Mouse (Mus musculus) cerebellum, postnatal 10 days (tissue): ENCODE results near the gene Gm5142.

Source experiments
- DNase-seq, 2 experiments: peaks; one replicate each; pipeline ENCODE4 v3.0.0; 2021; ENCODE audit warnings: mixed read lengths in 2 of 2

Gene Gm5142

DNA sequence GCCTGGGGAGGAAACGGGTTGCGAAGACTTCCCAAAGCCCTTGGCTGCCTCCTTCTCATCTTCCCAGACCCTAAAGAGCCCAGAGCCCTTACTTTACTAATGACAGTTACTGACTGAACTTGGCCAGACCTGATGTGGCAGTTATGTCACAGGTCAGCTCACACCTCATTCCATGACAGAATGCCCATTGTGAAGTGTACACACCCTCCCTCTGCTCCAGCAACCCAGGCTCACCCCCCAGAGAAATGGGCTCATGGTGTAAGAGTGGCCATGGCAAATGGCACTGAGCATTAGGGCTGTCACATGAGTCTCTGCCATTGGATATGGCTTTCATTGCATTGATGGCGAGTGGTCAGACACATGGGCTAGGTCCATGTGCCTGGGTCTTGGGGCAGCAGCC lies at the start of gene Gm5142:
TSS of gene Gm5142 (minus strand) at position 101 of the 400 bp plus-strand sequence.
- no peak for DNase-seq

DNA sequence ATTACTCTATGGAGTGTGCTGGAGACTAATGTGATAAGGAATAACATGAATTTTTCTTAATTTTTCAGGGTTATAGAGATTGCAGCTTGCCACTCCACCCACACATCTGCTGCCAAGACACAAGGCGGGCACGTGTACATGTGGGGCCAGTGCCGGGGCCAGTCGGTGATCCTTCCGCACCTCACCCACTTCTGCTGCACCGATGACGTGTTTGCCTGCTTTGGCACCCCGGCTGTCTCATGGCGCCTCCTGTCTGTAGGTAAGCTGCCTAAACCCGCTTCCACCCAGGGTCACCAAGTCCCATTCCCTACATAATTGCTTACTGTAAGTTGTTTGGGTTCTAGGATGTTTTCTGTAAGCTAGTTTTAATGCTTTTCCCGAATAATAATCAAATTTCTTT lies 47.7 kb upstream of the Gm5142 start:
- DNase-seq, result no peak

DNA sequence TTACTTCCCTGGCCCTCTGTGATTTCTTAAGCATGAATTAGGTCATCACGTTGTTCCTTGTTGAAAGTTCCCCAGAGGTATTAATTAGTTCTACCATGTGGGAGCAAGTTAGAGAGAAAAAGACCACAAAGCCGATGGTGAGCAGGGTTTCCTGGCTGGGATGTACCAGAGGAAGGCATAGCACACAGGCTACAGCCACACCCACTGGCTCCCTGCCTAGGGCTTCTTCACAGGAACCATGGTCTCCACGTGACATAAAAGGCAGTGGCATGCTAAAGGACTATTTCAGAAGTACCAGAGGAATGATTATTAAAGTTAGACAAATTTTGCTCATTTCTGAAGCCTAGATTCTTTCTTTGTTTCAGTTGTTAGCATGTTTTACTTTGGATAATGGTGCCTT lies 40.7 kb upstream of the Gm5142 start:
- DNase-seq, result peak in 1 of 2 experiments; percentile 10

DNA sequence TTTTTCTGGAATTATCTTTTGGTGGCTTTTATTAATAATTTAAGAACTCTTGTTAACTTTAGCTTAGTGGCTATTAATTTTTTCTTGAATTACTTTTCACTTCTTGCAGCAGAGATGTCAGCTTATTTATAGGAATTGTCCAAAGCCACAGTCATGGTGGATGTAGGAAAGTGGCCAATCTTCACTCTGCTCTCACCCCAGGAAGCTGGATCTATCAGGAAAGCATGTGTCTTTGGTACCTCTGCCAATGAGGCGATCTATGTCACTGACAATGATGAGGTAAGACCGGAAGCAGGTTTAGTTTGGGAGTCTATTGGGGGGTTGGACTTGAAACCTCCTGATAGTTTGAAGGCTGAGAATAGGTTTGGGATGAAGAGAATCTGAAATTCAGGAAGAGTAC lies 31.3 kb upstream of the Gm5142 start:
- DNase-seq, result peak; percentile 69 to 74

DNA sequence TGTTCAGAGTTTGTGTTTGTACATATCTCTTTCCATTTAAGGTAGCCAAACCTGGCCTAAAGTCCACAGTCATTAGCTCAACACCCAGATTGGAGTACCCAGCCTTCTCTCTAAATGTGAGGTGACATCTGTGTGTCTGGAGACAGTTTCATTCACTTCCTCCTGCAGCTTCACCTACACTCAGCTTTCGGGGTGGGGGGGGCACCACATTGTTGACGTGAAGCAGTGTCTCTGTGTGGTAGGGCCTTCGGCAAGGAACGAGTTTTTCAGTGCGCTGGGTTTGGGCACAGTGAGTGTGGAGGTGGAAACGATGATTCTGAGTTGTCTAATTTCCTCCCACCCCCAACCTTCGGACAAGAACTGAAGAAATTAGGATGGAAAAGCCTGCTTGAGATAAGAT lies 30.5 kb upstream of the Gm5142 start:
- DNase-seq, result no peak

DNA sequence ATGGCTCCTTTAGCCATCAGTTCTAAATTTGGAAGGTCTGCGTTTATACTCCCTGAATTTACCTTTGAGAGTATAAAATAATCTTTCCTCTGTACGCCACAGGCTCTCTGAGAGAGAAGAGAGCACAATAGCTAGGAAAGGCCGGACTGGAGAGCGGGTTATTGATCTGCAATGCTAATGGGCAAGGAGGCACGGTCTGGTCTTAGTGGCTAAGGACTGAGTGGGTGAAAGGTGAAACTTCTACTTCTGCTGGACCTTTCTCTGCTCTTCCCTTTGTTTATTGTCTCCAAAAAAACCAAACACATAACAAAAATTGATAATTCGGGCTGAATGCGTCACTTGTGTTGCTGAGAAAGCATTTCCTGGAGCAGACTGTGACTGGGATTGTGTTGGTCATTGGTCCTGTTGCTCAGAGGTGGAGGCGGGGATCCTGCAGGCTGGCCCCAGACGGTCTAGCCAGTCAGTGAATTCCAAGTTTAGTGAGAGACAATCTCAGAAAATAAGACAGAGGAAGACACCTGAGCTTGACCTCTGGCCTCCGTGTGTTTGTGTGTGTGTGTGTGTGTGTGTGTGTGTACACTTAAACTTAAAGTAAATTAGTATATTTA lies 27.5 kb upstream of the Gm5142 start:
- no peak for DNase-seq

DNA sequence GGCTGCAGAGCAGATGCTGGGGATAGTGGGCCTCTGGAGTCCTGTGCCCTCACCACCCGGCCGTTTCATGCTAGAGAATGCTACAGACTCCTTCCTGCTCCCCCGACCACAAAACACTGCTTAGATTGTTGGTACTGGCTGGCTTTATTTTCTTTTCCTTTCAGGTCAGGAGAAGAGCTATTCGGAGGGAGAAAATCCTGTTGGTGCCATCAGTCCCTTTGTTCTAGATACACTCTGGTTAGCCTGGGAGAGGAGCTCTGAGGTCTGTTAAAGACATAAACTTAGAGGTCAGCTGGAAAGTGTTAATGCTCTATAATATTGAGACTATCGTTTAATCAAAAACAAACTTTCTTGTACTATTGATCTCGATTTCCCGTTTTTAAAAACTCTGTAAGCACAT lies 26.9 kb upstream of the Gm5142 start:
- DNase-seq, result no peak

DNA sequence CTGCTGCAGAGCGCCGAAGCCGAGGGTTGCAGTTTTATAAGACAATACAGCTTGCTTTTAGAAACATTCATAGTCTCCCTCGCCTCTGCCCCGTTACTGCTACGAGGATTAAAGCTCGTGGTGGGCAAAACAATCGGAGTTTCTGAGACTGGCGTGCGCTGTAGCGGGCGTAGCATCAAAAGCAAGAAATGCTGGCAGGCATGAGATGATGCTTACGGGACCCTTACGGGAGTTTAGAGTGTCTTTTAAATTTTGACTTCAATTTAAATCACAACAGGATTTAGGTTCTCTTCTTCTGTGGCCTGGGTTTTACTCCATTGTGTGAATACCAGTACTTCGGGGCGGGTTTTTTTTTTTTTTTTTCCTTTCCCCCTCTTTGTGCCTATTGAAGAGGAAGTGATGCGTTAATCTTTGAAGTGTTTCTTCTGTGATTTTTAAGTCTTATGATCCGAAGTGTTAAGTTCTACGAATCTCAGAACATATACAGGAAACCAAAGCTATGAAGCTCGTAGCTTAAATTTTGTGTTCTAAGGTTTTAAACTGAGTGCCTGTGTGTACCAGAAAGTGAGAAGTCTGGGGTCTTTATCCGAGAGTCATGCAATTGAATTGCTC lies 23.2 kb upstream of the Gm5142 start:
- DNase-seq, result no peak

DNA sequence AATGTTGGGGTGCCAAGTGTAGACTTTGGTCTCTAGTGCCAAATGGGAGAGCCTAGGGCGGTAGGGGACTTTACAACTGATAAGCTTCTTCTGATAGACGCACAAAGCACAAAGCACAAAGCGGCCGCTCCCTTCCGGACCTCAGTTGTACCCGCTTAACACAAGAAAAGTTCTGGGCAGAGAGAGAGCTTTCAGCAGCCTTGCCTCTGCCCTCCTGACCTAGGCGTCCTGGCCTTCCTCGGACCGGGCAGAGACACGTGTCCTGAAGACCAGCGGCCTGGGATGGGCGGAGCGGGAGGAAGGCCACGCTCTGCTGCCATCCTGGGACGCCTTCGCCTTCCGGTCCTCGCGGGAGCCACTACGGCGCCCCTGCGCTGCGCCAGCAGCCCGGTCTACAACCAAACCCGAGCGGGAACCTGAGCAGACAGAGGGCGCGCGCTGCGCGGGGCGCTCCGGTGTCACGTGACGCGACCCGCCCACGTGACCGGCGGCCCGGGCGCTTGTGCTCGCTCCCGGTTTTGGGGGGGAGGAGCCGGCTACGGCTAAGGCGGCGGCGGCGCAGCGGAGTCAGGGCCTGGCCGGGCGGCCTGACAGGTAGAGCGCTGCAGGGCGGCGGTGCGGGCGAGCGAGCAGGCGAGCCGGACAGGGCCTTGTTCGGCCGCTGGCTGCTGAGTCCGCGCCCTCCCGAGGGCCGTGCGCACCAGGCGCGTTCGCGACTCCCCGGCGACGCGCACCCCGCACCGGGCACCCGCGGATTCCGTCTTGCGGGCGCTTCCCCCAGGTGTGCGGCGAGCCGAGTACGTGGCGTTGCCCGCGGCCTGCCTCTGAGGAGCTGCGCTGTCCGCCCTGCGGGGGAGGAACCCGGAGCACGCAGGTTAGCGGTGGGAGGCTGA lies 22.4 kb upstream of the Gm5142 start, which contains the start of gene Rcbtb1:
TSS of gene Rcbtb1 (plus strand) at position 499 of the 893 bp plus-strand sequence.
- DNase-seq, result peak; percentile 95 to 96

DNA sequence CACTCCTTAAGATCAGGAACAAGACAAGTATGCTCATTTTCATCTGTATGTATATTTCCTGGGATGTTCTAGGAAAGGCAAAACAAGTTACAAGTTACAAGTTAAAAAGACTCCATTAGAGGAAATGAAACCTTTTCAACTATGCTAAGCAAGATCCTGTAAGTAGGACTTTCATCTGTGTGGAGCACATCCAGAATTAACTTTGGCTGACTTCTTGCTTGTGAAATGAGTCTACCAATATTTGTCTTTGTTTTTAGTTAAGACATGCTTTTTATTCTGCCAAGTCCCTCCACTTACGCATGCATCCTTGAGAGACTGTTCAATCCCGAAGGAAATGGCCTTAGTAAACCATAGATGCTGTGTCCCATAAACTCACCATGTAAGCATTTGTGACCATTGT lies 7.6 kb upstream of the Gm5142 start:
- DNase-seq, result no peak

DNA sequence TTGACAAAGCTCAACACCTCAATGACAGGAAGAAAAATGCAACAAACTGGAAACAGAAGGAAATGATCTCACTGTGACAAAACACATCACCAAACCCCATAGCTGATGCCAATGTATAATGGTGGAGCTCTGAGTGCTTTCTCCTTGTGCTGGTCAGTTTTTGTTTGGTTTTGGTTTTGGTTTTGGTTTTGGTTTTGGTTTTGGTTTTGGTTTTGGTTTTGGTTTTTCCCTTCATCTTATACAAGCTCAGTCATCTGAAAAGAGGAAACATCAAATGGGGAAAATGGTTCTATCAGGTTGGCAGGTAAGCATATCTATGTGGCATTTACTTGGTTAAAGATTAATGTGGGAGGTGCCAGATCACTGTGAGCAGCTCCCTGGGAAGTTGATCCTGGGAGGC lies 7.0 kb upstream of the Gm5142 start:
- no peak for DNase-seq

DNA sequence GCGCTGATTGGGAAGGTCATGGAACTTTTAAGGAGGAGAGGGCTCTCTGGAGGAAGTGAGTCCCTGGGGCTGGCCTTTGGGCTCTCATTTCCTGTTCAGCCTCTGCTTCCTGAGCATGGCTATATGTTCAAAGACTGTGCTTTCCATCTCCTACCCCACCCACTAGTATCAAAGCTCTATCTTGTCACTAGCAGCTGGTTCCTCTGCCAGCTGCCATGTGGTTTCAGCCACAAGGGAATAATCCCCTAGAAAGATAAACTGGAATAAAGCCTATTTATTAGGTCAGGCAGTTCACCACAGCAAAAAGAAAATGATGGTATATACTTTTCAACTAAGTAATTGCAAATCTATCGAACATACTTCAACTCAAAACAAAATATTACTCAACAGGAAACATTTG lies 4.2 kb upstream of the Gm5142 start:
- no peak for DNase-seq

DNA sequence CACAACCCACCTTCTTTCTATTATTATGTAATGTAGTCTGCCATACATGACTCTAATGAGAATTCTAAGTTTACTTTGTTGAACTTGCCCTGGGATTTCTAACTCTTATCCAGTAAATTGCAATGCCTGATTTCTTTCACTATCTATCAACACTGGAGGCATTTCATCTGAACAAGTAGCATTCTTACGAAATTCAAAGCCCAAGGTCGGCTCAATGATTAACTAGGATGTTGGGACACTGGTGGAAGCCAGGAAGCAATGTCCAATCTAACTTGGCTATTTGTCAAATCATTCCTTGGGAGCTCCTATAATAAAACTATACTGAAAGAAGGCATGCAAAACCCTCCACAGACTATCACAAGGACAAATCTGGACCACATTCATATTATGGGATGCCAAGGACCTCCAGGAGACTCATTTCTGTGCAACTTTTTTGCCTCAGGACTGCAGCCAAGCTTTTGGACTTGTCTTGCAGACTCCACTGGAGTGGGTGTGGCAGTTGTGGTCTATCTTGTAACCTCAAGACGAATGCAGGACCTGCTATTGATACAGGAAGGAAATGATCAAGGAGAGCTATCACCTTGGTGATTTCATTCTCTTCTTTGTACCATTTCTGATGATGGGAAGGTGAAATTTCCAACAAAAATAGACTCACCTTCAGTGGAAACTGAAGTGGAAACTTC lies 21.4 kb downstream of the Gm5142 start:
- DNase-seq, result no peak

DNA sequence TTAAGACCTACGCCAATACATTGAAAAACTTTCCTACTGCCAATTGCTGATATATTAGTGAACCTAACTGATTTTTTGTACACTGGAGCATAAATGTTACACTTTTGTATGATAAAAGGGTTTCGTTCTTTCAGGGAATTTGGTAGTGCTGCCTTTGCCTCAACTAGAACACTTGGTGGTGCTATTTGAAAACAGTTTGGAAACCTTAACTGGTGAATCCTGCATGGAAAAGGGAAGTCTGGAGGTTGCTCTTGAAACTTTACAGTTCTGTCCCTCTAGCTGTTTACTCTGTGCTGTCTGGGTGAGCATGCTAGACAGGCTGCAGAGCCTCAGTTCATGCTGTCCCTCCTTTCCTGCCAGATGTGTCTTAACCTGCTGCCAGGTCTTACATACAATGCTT lies 23.0 kb downstream of the Gm5142 start:
- peak in 1 of 2 experiments; percentile 18 for DNase-seq

DNA sequence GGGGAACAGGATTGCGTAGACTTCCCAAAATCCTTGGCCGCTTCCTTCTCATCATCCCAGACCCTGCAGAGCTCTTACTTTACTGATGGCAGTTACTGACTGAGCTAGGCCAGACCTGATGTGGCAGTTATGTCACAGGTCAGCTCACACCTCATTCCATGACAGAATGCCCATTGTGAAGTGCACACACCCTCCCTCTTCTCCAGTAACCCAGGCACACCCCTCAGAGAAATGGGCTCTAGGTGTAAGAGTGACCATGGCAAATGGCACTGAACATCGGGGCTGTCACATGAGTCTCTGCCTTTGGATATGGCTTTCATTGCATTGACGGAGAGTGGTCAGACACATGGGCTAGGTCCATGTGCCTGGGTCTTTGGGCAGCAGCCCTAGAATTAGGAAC lies 35.8 kb downstream of the Gm5142 start, which contains the start of gene 1700129C05Rik:
TSS of gene 1700129C05Rik (minus strand) at position 101 of the 400 bp plus-strand sequence.
- no peak for DNase-seq

DNA sequence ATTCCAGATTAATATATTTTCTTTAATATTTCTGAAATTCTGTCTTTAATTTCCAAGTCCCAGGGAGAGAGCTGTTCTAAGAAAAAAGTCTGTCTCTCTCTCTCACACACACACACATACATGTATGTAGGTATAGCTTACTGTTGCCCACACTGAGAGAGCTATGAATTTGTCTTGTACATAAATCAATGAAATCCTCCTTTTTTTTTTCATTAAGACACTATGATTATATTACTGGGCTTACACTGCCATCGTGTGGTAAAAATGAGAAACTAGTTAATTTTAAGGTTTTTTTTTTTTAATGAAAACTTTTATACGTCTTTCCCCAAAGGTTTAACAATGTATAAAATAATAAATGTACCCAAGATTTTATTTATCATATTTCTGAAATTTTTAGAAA lies 64.3 kb downstream of the Gm5142 start:
- DNase-seq, result peak in 1 of 2 experiments; percentile 50
